Mouse (Mus musculus) E14TG2a.4 (cell line): ENCODE results near the gene Mtfr2.
A peak's percentile ranks its signal among the peaks of the same experiment; 100 is the strongest.

Experiments
- H3K27me3 ChIP-seq: 2 replicates; pipeline ENCODE4 v1.6.1; 2014; ENCODE audit warnings: low read length, control low read depth; ENCODE audit not compliant: insufficient read depth
- H3K36me3 ChIP-seq: 2 replicates; pipeline ENCODE4 v1.6.1; 2014; ENCODE audit warnings: low read length, control low read depth; ENCODE audit not compliant: insufficient read depth
- H3K4me1 ChIP-seq: replicated peaks from 2 replicates; pipeline ENCODE4 v1.6.1; 2014; ENCODE audit warnings: low read depth, low read length, control low read depth
- H3K4me3 ChIP-seq: replicated peaks from 2 replicates; pipeline ENCODE4 v1.5.1; 2014; ENCODE audit warnings: mild to moderate bottlenecking, low read length
- H3K9me3 ChIP-seq: 2 replicates; pipeline ENCODE4 v1.6.1; 2014; ENCODE audit warnings: low read length, control low read depth
- CTCF ChIP-seq: conservative IDR thresholded peaks from 2 replicates; pipeline ENCODE4 v1.5.1; 2014; ENCODE audit warnings: low read length
- NANOG ChIP-seq: IDR thresholded peaks from 2 replicates; pipeline ENCODE4 v1.6.1; 2014; ENCODE audit warnings: borderline replicate concordance, low read length, mixed read lengths
- POU5F1 ChIP-seq: IDR thresholded peaks from 2 replicates; pipeline ENCODE4 v1.6.1; 2014; ENCODE audit warnings: low read length, borderline replicate concordance

The Mtfr2 gene

DNA sequence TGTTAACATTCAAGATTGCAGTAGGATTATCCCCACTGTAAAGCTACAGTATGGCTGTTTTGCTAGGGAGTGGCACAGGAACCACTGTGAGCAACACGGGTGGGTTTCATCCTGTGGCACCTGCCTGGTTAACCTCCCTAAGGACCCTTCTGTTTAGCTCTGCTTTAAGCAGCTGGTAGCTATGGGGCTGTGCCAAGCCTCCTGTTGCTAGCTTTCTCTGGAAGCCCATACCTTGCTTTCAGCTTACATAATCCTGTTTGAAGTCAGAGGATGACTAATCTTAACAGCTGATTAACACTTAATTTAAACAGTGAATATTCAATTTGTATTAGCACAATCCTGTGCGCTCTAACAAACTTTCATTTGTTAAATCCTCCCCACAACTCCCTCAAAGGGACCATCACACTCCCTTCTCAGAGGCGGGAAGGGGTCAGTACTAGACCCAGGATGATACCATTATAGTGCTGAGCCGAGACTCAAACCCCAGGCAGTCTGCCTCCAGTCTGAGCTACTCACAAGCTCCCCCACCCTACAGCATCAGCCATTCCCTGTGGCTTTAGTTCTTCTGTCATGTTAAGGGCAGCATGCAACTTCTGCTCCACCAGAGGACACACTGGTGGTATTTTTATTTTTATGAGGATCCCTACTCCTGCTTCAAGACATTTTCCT lies 15.0 kb downstream of the Mtfr2 start:
- H3K4me3 ChIP-seq: no peak overlapping the region

DNA sequence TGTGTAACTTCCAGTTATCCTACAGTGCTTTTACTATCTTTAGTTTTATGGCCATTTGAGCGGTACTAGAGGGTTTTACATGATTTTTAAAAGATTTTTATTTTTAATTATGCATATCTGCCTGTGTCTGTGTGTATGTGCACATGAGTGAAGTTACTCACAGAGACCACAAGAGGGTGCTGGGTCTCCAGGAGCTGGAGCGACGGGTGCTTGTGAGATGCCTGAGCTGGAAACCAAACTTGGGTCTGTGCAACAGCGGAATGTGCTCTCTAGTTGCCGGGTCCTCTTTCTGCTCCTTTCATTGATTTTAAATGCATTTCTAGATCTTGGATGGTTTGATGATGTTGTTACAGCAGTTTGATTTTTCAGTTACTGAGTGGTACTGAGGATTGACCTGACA lies 24.5 kb downstream of the Mtfr2 start:
- H3K27me3 ChIP-seq: no peaks in the 10 kb centered on the region
- TF ChIP-seq NANOG (no peak), CTCF (peak; percentile 67), POU5F1 (no peak)
- no peaks in the 10 kb centered on the region for H3K4me1 ChIP-seq
- H3K4me3 ChIP-seq: no peak overlapping the region
- no peaks in the 10 kb centered on the region for H3K36me3 ChIP-seq
- H3K9me3 ChIP-seq: no peaks in the 10 kb centered on the region

More for the DNA sequence above, 15.0 kb downstream of the Mtfr2 start:
- Histone ChIP-seq H3K27me3 (no peaks in the 10 kb centered on the region), H3K4me1 (peaks cover 13% of the 10 kb centered on the region), H3K9me3 (peaks cover 4% of the 10 kb centered on the region; the same call in 1 of the 2 replicates), H3K36me3 (peaks cover 37% of the 10 kb centered on the region)
- TF ChIP-seq POU5F1 (no peak), NANOG (no peak), CTCF (no peak)

- Histone ChIP-seq H3K9me3 (no peaks in the 10 kb centered on the region), H3K4me1 (peaks cover 6% of the 10 kb centered on the region; the same call in 1 of the 2 replicates), H3K4me3 (no peak overlapping the region), H3K27me3 (no peaks in the 10 kb centered on the region), H3K36me3 (no peaks in the 10 kb centered on the region)
- TF ChIP-seq CTCF: no peak
- TF ChIP-seq POU5F1: no peak
- no peak for TF ChIP-seq NANOG
Observed at GRCm38 (mm10) chr10:20377621-20378020, 30.1 kb downstream of the Mtfr2 start.

DNA sequence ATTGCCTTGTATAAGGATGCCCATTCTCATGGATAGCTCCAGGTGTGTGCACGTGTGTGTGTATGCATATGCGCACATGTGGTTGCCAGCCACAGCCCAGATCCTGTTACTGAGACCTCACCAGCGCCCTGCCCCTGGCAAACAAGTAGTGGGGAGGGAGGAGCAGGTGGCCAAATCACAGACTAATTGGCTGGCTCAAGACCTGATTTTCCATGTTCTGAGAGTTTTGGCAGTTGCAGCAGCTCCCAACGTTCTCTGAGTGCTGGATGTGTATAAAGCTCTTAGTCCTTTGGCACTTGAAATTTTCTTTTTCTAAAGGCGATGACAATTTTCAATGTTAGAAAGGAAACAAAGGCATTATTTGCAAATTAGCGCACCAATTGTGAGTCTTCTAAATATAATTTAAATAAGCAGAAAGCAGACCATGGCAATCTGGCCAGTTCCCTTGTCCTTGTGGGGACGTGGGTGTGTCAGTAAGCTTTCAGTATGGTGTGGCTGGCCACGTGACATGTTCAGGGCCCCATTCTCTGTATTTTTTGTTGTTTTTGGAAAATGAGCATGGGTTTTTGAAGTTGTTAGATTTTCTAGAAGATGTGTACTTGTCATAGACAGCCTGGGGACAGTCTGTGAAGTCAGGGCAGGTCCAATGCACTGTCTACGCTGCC lies 31.6 kb downstream of the Mtfr2 start:
- Histone ChIP-seq H3K9me3 (no peaks in the 10 kb centered on the region), H3K4me1 (peaks cover 6% of the 10 kb centered on the region; the same call in 1 of the 2 replicates), H3K4me3 (no peak overlapping the region), H3K36me3 (no peaks in the 10 kb centered on the region), H3K27me3 (no peaks in the 10 kb centered on the region)
- TF ChIP-seq NANOG: no peak
- TF ChIP-seq POU5F1: no peak
- no peak for TF ChIP-seq CTCF

DNA sequence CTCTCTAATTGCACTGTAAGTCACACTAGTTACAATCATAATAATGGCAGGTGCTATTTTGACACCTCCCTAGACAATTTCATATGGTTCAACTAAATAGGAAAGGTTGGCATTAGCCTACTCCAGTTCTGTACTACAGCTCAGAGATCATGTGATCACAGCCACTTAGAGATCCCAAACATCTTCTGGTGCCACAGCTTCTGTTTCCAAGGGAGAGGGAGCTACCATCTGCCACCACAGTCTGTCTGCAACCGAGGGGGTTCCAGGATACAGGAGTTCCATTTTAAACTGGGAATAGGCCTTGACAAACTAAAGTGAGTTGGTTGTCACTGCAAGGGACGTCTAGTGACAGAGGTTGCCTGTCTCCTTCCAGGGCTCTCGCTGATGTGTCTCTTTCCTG lies 33.2 kb downstream of the Mtfr2 start:
- no peak for TF ChIP-seq NANOG
- TF ChIP-seq POU5F1: no peak
- TF ChIP-seq CTCF: no peak
- Histone ChIP-seq H3K9me3 (no peaks in the 10 kb centered on the region), H3K36me3 (no peaks in the 10 kb centered on the region), H3K4me3 (no peak overlapping the region), H3K4me1 (peaks cover 6% of the 10 kb centered on the region; the same call in 1 of the 2 replicates), H3K27me3 (no peaks in the 10 kb centered on the region)

DNA sequence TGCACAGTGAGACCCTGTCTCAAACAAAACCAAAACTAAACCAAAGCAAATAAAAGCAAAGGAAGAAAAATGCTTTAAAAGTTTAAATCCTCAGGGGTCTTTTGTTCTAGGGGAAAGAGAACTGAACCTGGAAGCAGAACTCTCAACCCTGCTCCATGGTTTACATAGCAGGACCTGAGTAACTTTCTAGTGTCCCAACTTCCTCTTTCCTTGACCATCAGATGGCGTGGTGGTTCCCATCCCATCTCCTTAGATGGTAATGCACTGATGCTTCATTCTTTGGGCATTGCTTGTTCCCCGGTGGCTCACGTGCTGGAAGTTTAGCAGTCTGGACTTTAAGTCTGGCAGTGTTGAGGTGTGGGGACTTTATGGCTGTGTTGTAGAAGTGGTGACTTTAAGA lies 33.8 kb downstream of the Mtfr2 start:
- Histone ChIP-seq H3K4me3 (no peak overlapping the region), H3K27me3 (no peaks in the 10 kb centered on the region), H3K36me3 (no peaks in the 10 kb centered on the region), H3K9me3 (no peaks in the 10 kb centered on the region), H3K4me1 (peaks cover 6% of the 10 kb centered on the region; the same call in 1 of the 2 replicates)
- TF ChIP-seq NANOG (no peak), POU5F1 (no peak), CTCF (no peak)

GRCm38 (mm10) chr10:20382807-20383419 lies 35.3 kb downstream of the Mtfr2 start:
- TF ChIP-seq NANOG: no peak
- no peak for TF ChIP-seq CTCF
- no peak for TF ChIP-seq POU5F1
- no peaks in the 10 kb centered on the region for H3K36me3 ChIP-seq
- H3K9me3 ChIP-seq: no peaks in the 10 kb centered on the region
- H3K4me1 ChIP-seq: peaks cover 6% of the 10 kb centered on the region; the same call in 1 of the 2 replicates
- no peak overlapping the region for H3K4me3 ChIP-seq
- no peaks in the 10 kb centered on the region for H3K27me3 ChIP-seq

DNA sequence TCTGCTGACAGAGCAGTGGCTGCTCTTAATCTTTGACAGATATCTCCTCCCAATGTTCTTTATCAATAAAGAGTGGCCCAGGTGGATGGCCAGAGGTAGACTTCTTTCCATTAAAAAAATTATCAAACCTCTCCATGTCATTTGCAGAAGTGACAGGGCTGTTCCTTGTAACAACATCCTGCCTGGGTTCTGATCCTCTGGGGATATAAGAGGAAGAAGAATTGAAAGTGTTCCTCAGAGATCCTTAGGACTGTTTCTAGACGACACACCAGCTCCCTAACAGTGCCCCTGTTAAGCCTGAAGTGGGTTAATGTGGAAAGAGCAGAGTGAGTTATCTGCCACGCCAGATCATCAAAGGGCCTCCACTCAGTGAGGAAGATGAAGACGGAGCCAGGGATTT lies 43.0 kb downstream of the Mtfr2 start:
- no peak overlapping the region for H3K4me3 ChIP-seq
- H3K36me3 ChIP-seq: no peaks in the 10 kb centered on the region
- no peaks in the 10 kb centered on the region for H3K9me3 ChIP-seq
- no peaks in the 10 kb centered on the region for H3K27me3 ChIP-seq
- TF ChIP-seq POU5F1 (no peak), CTCF (no peak), NANOG (no peak)
- H3K4me1 ChIP-seq: no peaks in the 10 kb centered on the region
